In the genomic region with DNA sequence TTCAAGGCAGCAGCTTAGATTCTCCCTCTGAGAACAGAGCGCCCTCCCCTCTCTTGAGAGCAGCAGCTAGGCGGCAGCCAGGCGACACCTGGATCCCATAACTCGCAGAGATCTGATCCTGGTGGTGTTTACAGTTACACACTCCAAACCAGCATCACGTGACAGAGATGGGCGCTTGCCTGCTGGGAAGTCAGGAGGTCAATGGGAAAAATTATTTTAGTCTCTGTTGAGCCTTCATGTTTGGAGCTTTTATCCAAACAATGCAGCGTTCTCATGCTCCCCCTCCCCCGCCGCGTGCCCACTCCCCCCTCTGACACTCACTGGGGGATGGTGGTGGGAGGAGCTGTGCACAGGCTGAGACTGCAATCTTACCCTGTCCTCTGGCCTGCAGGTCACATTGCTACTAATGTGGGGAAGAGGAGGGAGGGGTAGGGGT, we compare ENCODE assay signal across 8 mouse cellular contexts. TPM values are rescaled to one million over a fixed set of nuclear protein-coding genes. Genes with fewer than 3 reads are reported as not detected.
A peak's percentile ranks its signal among the peaks of the same experiment; 100 is the strongest.
DNase-seq lines count a peak whose midpoint lies in the region; ATAC-seq and TF ChIP-seq lines count a peak whose summit lies in the region.

No protein-coding gene starts in this region.

- intact Hi-C loops in heart, postnatal 25 days (cut with DNase I), result no loop called here

- no peaks in the 10 kb centered on the region for H3K9me3 ChIP-seq in forebrain, embryonic 12.5 days
- H3K9me3 ChIP-seq in hindbrain, embryonic 14.5 days (ENCODE audit: control insufficient read depth, low read length), result no peaks in the 10 kb centered on the region
- no peaks in the 10 kb centered on the region for H3K9me3 ChIP-seq in limb, embryonic 15.5 days

- no peaks in the 10 kb centered on the region for H3K27me3 ChIP-seq in forebrain, embryonic 12.5 days
- no peaks in the 10 kb centered on the region for H3K27me3 ChIP-seq in hindbrain, embryonic 14.5 days (ENCODE audit: control insufficient read depth, insufficient read depth, low read length)
- H3K27me3 ChIP-seq in limb, embryonic 15.5 days, result no peaks in the 10 kb centered on the region
- H3K27me3 ChIP-seq in myocyte (ENCODE audit: control insufficient read depth, insufficient read depth, insufficient read length), result no peaks in the 10 kb centered on the region

- 6% methylated on average over 10 of the region's 10 CpGs for WGBS in forebrain, embryonic 12.5 days
- WGBS in hindbrain, embryonic 14.5 days, result 8% methylated on average over 10 of the region's 10 CpGs
- WGBS in limb, embryonic 15.5 days, result under 1% methylated on average over 10 of the region's 10 CpGs

- no peaks in the 10 kb centered on the region for H3K79me2 ChIP-seq in myocyte (ENCODE audit: control insufficient read depth, insufficient read depth)

- H3ac ChIP-seq in myocyte (ENCODE audit: control insufficient read depth, insufficient read length), result no peak overlapping the region

- DNase-seq in heart, adult 11 months, result peak; percentile 95
- no peak for DNase-seq in heart, postnatal 25 days (ENCODE audit: low spot score)
- no peak for DNase-seq in hindbrain, embryonic 14.5 days (ENCODE audit: low spot score)

- peak; percentile 64; the same call in 1 of the 2 replicates for ATAC-seq in forebrain, embryonic 12.5 days (ENCODE audit: low FRiP score)
- no peak for ATAC-seq in hindbrain, embryonic 14.5 days (ENCODE audit: low FRiP score)
- 0 out of 2 replicates have a peak, but pooled peaks have one; percentile 56 for ATAC-seq in limb, embryonic 15.5 days (ENCODE audit: insufficient number of reproducible peaks, low FRiP score, low TSS enrichment, low read depth)
- no peak for ATAC-seq in CD4-positive, CD25-positive, alpha-beta regulatory T cell, adult 4 months
- ATAC-seq in megakaryocyte progenitor cell, adult 5-6 weeks (replicated peaks; ENCODE audit: poor library complexity), result no peak

- peak overlapping the region; percentile 18 for H3K4me3 ChIP-seq in forebrain, embryonic 12.5 days (replicated peaks)
- no peak overlapping the region for H3K4me3 ChIP-seq in hindbrain, embryonic 14.5 days (replicated peaks; ENCODE audit: low read length)
- H3K4me3 ChIP-seq in limb, embryonic 15.5 days, result peak overlapping the region; percentile 9; the same call in 1 of the 2 replicates
- H3K4me3 ChIP-seq in myocyte, result no peak overlapping the region

- no peak overlapping the region for H3K9ac ChIP-seq in forebrain, embryonic 12.5 days
- H3K9ac ChIP-seq in hindbrain, embryonic 14.5 days, result 0 out of 2 replicates have a peak overlapping the region, but pooled peaks have one; percentile 6
- no peak overlapping the region for H3K9ac ChIP-seq in limb, embryonic 15.5 days

- H3K36me3 ChIP-seq in forebrain, embryonic 12.5 days (replicated peaks), result no peaks in the 10 kb centered on the region
- no peaks in the 10 kb centered on the region for H3K36me3 ChIP-seq in hindbrain, embryonic 14.5 days (replicated peaks; ENCODE audit: control insufficient read depth, insufficient read depth)
- H3K36me3 ChIP-seq in limb, embryonic 15.5 days, result no peaks in the 10 kb centered on the region
- H3K36me3 ChIP-seq in myocyte (ENCODE audit: control insufficient read depth, insufficient read depth), result no peaks in the 10 kb centered on the region

- H3K27ac ChIP-seq in forebrain, embryonic 12.5 days, result peak overlapping the region; percentile 13; the same call in 1 of the 2 replicates
- no peak overlapping the region for H3K27ac ChIP-seq in hindbrain, embryonic 14.5 days
- peak overlapping the region; percentile 12 for H3K27ac ChIP-seq in limb, embryonic 15.5 days

- H3K4me1 ChIP-seq in forebrain, embryonic 12.5 days, result peaks cover 27% of the 10 kb centered on the region
- peaks cover 13% of the 10 kb centered on the region for H3K4me1 ChIP-seq in hindbrain, embryonic 14.5 days (replicated peaks; ENCODE audit: control insufficient read depth, insufficient read depth, low read length)
- peaks cover 21% of the 10 kb centered on the region for H3K4me1 ChIP-seq in limb, embryonic 15.5 days

- TF ChIP-seq POLR2A in myocyte (IDR thresholded peaks at IDR 0.05; ENCODE audit: insufficient read length, low read depth), result no peak

- peak overlapping the region; percentile 41 for H3K4me2 ChIP-seq in forebrain, embryonic 12.5 days
- peak overlapping the region; percentile 27; the same call in 1 of the 2 replicates for H3K4me2 ChIP-seq in hindbrain, embryonic 14.5 days (replicated peaks)
- H3K4me2 ChIP-seq in limb, embryonic 15.5 days, result peak overlapping the region; percentile 30
- H3K4me2 ChIP-seq in myocyte (ENCODE audit: low read depth), result peak overlapping the region; percentile 35

TF ChIP-seq in myocyte, 11 proteins besides CTCF, POLR2A, EP300 and RAD21:
- TF ChIP-seq MYOG (IDR thresholded peaks at IDR 0.05; ENCODE audit: control insufficient read depth in 1 of 3, insufficient read depth in 1 of 3, insufficient read length in 2 of 3, low read depth in 2 of 3) (no peak), USF1 (IDR thresholded peaks at IDR 0.05; ENCODE audit: low read depth) (peak; percentile 88)
TF ChIP-seq in myocyte: peak in this region for 1.

RNA-seq across cellular contexts. Expression of gene Afap1l2, which starts 10.8 kb away (rescaled TPM):
- 1 to 10 TPM; 5.0 to 5.7 TPM for total RNA-seq in heart, postnatal 25 days (2021)
- polyA plus RNA-seq in forebrain, embryonic 12.5 days (2016; fragmentation: Nextera tagmentation; extraction: Ambion mirVana), result 2.7 and 3.2 TPM in 2 replicates
- 13.7 and 16.2 TPM in 2 replicates for polyA plus RNA-seq in hindbrain, embryonic 14.5 days (2014; fragmentation: Nextera tagmentation; extraction: Ambion mirVana)
- polyA plus RNA-seq in limb, embryonic 15.5 days (2015; fragmentation: Nextera tagmentation; extraction: Ambion mirVana), result 12.0 and 12.9 TPM in 2 replicates
- polyA plus RNA-seq in myocyte (2012; fragmentation: generic; extraction: Trizol), result 15.2 TPM
- not detected for polyA plus RNA-seq in CD4-positive, CD25-positive, alpha-beta regulatory T cell, adult 4 months (2017; shearing (Covaris generic))
- total RNA-seq in megakaryocyte progenitor cell, adult 5-6 weeks (2015), result 0.07 TPM in 1 of 2 replicates, not detected in the other
- not detected in 2 replicates for total RNA-seq in megakaryocyte progenitor cell, adult 5-6 weeks (2017)

Comparison
In these comparisons a context has a peak if more than half of its experiments do, and no peak if none do; other contexts are left out.
1. ATAC-seq: peak in forebrain, embryonic 12.5 days (single experiment) and limb, embryonic 15.5 days (single experiment); none in hindbrain, embryonic 14.5 days (single experiment), CD4-positive, CD25-positive, alpha-beta regulatory T cell, adult 4 months (single experiment) and megakaryocyte progenitor cell, adult 5-6 weeks (single experiment).
2. H3K4me3 ChIP-seq: peak in forebrain, embryonic 12.5 days (single experiment) and limb, embryonic 15.5 days (single experiment); none in hindbrain, embryonic 14.5 days (single experiment) and myocyte (single experiment).
3. Peak in every context shown above with its lines, with median percentiles within 50 percentile points of each other: H3K4me2 ChIP-seq.